Mouse (Mus musculus): ENCODE data around the gene Nwd1.

Nwd1 gene

GRCm38 (mm10) chr8:72698349-72698926 is 51.9 kb downstream of the Nwd1 start:
- DNase-seq (ENCODE audit: low read depth in 2 of 2, low spot score in 2 of 2), result no peak

- no peak for DNase-seq (ENCODE audit: low read depth in 2 of 2, low spot score in 2 of 2)
Measured at GRCm38 (mm10) chr8:72712569-72712968, 66.1 kb downstream of the Nwd1 start.

- no peak for DNase-seq (ENCODE audit: low read depth in 2 of 2, low spot score in 2 of 2)
Measured at GRCm38 (mm10) chr8:72716594-72716993, 70.1 kb downstream of the Nwd1 start.

- DNase-seq (ENCODE audit: low read depth in 2 of 2, low spot score in 2 of 2), result no peak
Measured at GRCm38 (mm10) chr8:72720541-72720940, 74.0 kb downstream of the Nwd1 start.

GRCm38 (mm10) chr8:72722769-72723650 is 76.5 kb downstream of the Nwd1 start, which contains the start of gene Sin3b:
TSS of gene Sin3b (plus strand) at chr8:72723285.
- DNase-seq (ENCODE audit: low read depth in 2 of 2, low spot score in 2 of 2), result peak; percentile 92 to 97

- DNase-seq (ENCODE audit: low read depth in 2 of 2, low spot score in 2 of 2), result no peak
Measured at GRCm38 (mm10) chr8:72723651-72724001, 77.1 kb downstream of the Nwd1 start.

GRCm38 (mm10) chr8:72728636-72729035 is 82.1 kb downstream of the Nwd1 start:
- no peak for DNase-seq (ENCODE audit: low read depth in 2 of 2, low spot score in 2 of 2)

DNA sequence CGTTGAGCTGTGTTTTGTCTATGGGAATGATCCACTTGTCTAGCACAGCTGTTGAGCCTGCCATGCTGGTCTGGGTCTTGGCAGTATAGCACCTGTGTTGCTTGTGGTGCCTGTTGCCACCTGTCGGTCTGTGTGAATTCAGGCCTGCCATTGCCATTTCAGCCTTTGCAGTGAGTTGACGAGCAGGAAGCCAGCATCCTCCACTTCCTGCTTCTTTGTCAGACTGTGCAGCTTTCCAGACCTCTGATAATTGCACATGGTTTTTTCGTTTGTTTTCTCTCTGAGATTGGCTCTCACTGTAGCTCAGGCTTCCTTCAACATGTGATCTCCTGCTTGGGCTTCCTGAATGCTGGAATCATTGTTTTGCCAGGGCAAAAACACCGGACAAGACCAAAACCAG is 88.5 kb downstream of the Nwd1 start:
- no peak for DNase-seq (ENCODE audit: low read depth in 2 of 2, low spot score in 2 of 2)

GRCm38 (mm10) chr8:72736868-72737267 is 90.4 kb downstream of the Nwd1 start:
- DNase-seq (ENCODE audit: low read depth in 2 of 2, low spot score in 2 of 2), result no peak

- peak in 1 of 2 experiments; percentile 38 for DNase-seq (ENCODE audit: low read depth in 2 of 2, low spot score in 2 of 2)
Measured at GRCm38 (mm10) chr8:72746061-72746460, 99.5 kb downstream of the Nwd1 start.

- no peak for DNase-seq (ENCODE audit: low read depth in 2 of 2, low spot score in 2 of 2)
Measured at GRCm38 (mm10) chr8:72749846-72750245, 103.3 kb downstream of the Nwd1 start.

GRCm38 (mm10) chr8:72750266-72750665 is 103.8 kb downstream of the Nwd1 start:
- DNase-seq (ENCODE audit: low read depth in 2 of 2, low spot score in 2 of 2), result no peak

DNA sequence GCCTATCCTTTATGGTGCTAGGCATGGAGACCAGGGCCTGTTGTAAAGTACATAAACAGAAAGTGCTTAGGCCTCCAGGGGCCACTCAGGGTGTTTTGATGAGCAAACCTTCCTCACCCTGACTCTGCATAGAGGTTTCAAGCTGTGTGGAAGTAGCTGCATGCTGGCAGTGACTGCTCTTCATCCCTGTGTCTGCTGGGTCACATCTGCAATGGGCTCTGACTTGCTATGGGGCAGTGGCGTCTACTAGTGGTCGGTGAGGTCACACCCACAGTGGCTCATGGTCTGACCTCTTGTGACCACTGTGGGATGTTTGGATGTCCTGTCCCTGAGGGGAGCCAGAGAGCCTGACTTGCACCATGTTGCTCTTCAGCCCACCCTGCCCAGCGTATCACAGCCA is 104.6 kb downstream of the Nwd1 start:
- DNase-seq (ENCODE audit: low read depth in 2 of 2, low spot score in 2 of 2), result no peak

GRCm38 (mm10) chr8:72752289-72752688 is 105.8 kb downstream of the Nwd1 start:
- DNase-seq (ENCODE audit: low read depth in 2 of 2, low spot score in 2 of 2), result no peak

- DNase-seq (ENCODE audit: low read depth in 2 of 2, low spot score in 2 of 2), result no peak
Measured at GRCm38 (mm10) chr8:72753165-72753564, 106.7 kb downstream of the Nwd1 start.

DNA sequence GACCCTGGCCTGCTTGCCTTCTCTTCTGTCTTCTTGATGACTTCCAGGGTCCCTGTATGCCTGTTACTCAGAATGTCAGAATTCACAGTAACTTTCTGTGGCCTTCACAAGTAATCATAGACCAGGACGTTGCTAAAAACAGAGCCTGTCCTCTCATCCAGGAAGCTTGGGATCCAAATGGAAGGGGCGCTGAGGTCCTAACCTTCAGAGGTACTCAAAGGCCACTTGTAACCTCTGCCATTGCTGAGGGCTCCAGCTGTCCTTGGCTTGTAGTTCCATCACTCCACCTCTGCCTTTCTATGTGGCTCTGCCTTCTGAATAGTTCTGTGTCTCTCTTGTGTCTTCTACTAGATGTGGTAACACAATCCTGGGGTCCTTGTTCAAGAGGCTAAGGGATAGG is 107.3 kb downstream of the Nwd1 start:
- no peak for DNase-seq (ENCODE audit: low read depth in 2 of 2, low spot score in 2 of 2)

DNA sequence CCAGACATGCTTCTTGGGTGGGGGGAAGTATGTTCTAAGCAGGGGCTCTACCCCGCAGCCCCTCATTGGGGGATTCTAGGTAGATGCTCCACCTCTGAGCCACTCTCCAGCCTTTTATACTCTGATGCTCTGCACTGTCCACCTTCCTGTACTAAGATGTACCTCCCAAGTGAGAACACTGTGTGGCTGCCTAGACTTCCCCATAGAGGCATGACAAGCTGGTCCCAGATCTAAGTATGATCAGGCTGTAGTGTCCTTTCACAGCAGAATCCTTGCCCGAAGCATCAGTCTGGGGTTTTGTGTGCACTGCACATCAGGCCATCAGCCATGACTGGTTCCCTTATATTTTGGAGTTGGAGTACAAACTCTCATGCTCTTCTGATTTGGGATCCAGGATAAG is 109.5 kb downstream of the Nwd1 start:
- DNase-seq (ENCODE audit: low read depth in 2 of 2, low spot score in 2 of 2), result no peak

GRCm38 (mm10) chr8:72756771-72757390 is 110.4 kb downstream of the Nwd1 start:
- no peak for DNase-seq (ENCODE audit: low read depth in 2 of 2, low spot score in 2 of 2)

- no peak for DNase-seq (ENCODE audit: low read depth in 2 of 2, low spot score in 2 of 2)
Measured at GRCm38 (mm10) chr8:72757426-72758195, 111.1 kb downstream of the Nwd1 start.

DNA sequence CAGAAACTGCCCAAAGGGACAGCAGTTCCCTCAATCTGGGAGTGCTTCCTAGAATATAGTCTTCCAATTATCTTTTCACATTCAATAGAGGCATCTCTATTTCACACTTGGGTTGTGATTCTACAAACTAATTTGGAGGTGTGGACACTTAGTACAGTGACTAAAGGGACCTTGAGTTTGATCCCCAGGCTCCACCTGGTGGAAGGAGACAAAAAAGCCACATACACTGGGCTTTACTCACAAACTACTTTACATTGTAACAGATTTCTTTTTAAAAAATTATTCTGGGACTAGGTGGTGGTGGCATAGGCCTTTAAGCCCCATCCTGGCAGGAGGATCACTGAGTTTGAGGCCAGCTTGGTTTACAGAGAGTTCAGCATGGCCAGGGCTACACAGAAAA is 111.8 kb downstream of the Nwd1 start:
- no peak for DNase-seq (ENCODE audit: low read depth in 2 of 2, low spot score in 2 of 2)

DNA sequence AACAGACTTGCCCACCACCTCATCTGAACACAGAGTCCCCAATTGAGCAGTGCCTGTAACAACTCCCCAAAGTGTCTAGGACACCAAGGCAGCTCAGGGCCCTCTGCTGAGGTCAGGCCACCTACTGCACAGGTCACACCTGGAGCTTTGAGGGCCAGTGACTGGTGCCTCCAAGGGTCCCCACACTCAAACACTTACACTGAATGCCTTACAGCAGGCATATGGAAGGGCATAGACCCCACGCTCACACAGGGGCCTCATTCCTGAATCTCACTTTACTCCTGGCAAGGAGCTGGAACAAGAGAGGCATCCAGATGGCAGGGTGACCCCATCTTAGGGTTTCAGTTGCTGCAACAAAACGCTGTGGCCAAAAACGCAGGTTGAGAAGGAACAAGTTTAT is 113.7 kb downstream of the Nwd1 start:
- no peak for DNase-seq (ENCODE audit: low read depth in 2 of 2, low spot score in 2 of 2)
